Mouse (Mus musculus) embryonic facial prominence, embryonic 12.5 days (tissue): Measurements from ENCODE around the gene Zmym3. TPM values are rescaled to one million over a fixed set of nuclear protein-coding genes. Genes with fewer than 3 reads are reported as not detected.

Experiments used
- ATAC-seq: fragments of 200-750 bp; cut with Nextera tagmentation; 2 replicates; pipeline ENCODE4 v1.8.0; 2017; ENCODE audit not compliant: insufficient number of reproducible peaks, insufficient read depth, low FRiP score, low TSS enrichment
- H3K27ac ChIP-seq: fragments of 300-500 bp; sonication (generic); 2 replicates; pipeline ENCODE4 v1.5.1; 2016; ENCODE audit warnings: mild to moderate bottlenecking
- H3K27me3 ChIP-seq: fragments of 300-500 bp; sonication (generic); 2 replicates; pipeline ENCODE4 v1.6.1; 2016; ENCODE audit warnings: mild to moderate bottlenecking, moderate library complexity
- H3K36me3 ChIP-seq: fragments of 300-500 bp; sonication (generic); 2 replicates; pipeline ENCODE4 v1.6.1; 2016; ENCODE audit warnings: mild to moderate bottlenecking
- H3K4me1 ChIP-seq: fragments of 300-500 bp; sonication (generic); 2 replicates; pipeline ENCODE4 v1.6.1; 2016
- H3K4me2 ChIP-seq: fragments of 300-500 bp; sonication (generic); replicated peaks from 2 replicates; pipeline ENCODE4 v1.6.1; 2016; ENCODE audit warnings: mild to moderate bottlenecking, moderate library complexity
- H3K4me3 ChIP-seq: fragments of 300-500 bp; sonication (generic); 2 replicates; pipeline ENCODE4 v1.5.1; 2016; ENCODE audit warnings: mild to moderate bottlenecking
- H3K9ac ChIP-seq: fragments of 300-500 bp; sonication (generic); 2 replicates; pipeline ENCODE4 v1.6.1; 2016; ENCODE audit warnings: mild to moderate bottlenecking, moderate library complexity
- H3K9me3 ChIP-seq: fragments of 300-500 bp; sonication (generic); 2 replicates; pipeline ENCODE4 v1.6.1; 2016; ENCODE audit warnings: mild to moderate bottlenecking, moderate library complexity
- WGBS: fragments of 180-500 bp; shearing (Covaris S2); methylation state at CpG from one replicate; pipeline ENCODE4 v1.1.7; 2016; 5-methylcytosine and 5-hydroxymethylcytosine counted together
- polyA plus RNA-seq: library from polyadenylated mRNA; unstranded; fragments of >200 nt; fragmentation: Nextera tagmentation; extraction: Ambion mirVana; gene quantifications from 2 replicates; pipeline ENCODE4 v1.2.1, GENCODE M21; 2016

Zmym3 gene
- 40.9 and 46.0 TPM in 2 replicates for polyA plus RNA-seq

DNA sequence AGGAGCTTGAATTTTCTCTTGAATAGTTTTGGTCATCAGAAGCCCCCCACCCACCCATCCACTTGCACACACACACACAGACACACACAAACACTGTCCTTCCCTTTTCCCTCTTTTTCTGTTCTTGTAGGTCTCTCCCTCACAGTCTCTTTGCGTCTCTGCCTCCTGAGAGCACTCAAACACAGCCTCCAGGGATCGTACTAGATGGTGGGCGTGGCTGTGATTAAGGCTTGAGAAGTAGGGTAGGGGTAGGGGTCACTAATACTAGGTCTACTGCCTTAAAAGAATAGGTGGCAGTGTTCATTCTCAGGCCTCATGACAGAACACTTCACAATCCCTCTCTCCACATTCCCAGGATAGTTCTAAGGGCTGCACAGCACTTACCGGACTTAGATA lies at the start of gene Zmym3:
TSS of gene Zmym3 (minus strand) at position 150 of the 396 bp plus-strand sequence.
- H3K9me3 ChIP-seq, result no peaks in the 10 kb centered on the region
- WGBS, result 33% methylated on average over 4 of the region's 4 CpGs
- ATAC-seq, result no peak
- peak within 1 kb of the TSS; percentile 62 for H3K9ac ChIP-seq
- peaks cover 10% of the 10 kb centered on the region; the same call in 1 of the 2 replicates for H3K27me3 ChIP-seq
- peak within 1 kb of the TSS; percentile 76; the same call in 1 of the 2 replicates for H3K27ac ChIP-seq
- H3K4me3 ChIP-seq, result peak within 1 kb of the TSS; percentile 52
- H3K36me3 ChIP-seq, result 0 out of 2 replicates have a peak, but pooled peaks cover 1% of the 10 kb centered on the region
- H3K4me1 ChIP-seq, result 0 out of 2 replicates have a peak, but pooled peaks cover 11% of the 10 kb centered on the region
- peak within 1 kb of the TSS; percentile 63 for H3K4me2 ChIP-seq

DNA sequence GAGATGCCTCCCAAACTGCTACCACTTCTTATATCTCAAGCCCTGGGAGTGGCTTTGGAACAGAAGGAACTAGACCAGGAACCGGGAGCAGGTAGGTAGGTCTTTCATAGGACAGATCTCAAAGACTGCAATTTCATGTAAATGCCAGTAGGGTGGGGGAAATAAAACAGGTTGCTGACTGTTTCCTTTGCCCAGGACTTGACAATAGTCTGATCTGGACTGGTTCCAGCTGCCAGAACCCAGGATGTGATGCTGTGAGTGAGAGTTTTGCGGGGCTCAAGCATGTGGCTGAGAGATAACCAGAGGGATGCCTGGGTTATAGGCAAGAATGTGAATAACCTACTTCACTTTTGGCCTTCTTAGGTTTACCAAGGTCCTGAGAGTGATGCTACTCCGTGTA lies 30.9 kb upstream of the Zmym3 start:
- H3K4me1 ChIP-seq, result no peaks in the 10 kb centered on the region
- WGBS, result 87% methylated on average over 3 of the region's 3 CpGs
- no peak overlapping the region for H3K9ac ChIP-seq
- no peak overlapping the region for H3K4me2 ChIP-seq
- H3K27me3 ChIP-seq, result no peaks in the 10 kb centered on the region
- no peaks in the 10 kb centered on the region for H3K9me3 ChIP-seq
- H3K4me3 ChIP-seq, result no peak overlapping the region
- H3K27ac ChIP-seq, result no peak overlapping the region
- H3K36me3 ChIP-seq, result peaks cover 25% of the 10 kb centered on the region
- ATAC-seq, result no peak

- no peak overlapping the region for H3K4me2 ChIP-seq
- no peak overlapping the region for H3K27ac ChIP-seq
- no peak overlapping the region for H3K4me3 ChIP-seq
- no peaks in the 10 kb centered on the region for H3K27me3 ChIP-seq
- H3K4me1 ChIP-seq, result no peaks in the 10 kb centered on the region
- H3K9me3 ChIP-seq, result no peaks in the 10 kb centered on the region
- peaks cover 28% of the 10 kb centered on the region for H3K36me3 ChIP-seq
- 64% methylated on average over 1 of the region's 1 CpGs for WGBS
- no peak overlapping the region for H3K9ac ChIP-seq
- ATAC-seq, result no peak
Observed at GRCm38 (mm10) chrX:101451147-101451546, 30.5 kb upstream of the Zmym3 start.

DNA sequence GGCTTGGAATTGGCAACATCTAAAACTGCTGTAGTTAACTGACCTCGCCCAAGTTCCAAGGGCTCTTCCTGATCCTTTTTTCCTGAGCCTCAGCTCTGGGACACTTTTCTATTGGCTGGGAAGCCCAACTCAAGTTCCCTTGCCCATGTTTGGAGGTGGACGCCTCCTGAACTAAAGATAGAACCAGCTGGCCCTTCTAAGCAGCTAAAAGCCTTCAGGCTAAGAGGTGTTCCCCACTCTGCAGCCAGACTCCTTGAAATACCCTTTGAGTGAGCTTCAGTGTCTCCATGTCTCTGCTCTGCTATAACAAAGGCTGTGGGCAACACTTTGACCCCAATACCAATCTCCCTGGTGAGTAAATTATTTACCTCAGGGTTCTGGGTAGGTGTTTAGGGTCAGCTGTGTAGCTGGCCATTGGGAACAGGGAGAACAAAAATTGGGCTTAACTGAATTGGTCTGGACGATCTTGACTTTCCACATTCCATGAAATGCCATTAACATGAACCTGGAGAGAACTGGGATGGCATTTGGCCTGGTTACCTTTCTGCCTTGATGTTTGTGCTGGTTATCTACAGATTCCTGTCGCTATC lies 28.3 kb upstream of the Zmym3 start, which contains the start of gene Itgb1bp2:
TSS of gene Itgb1bp2 (plus strand) at position 203 of the 590 bp plus-strand sequence.
- H3K9ac ChIP-seq, result no peak within 1 kb of the TSS
- no peak for ATAC-seq
- no peaks in the 10 kb centered on the region for H3K27me3 ChIP-seq
- 67% methylated on average over 4 of the region's 4 CpGs for WGBS
- H3K4me2 ChIP-seq, result no peak within 1 kb of the TSS
- no peak within 1 kb of the TSS for H3K27ac ChIP-seq
- no peaks in the 10 kb centered on the region for H3K4me1 ChIP-seq
- no peak within 1 kb of the TSS for H3K4me3 ChIP-seq
- no peaks in the 10 kb centered on the region for H3K9me3 ChIP-seq
- H3K36me3 ChIP-seq, result peaks cover 46% of the 10 kb centered on the region

DNA sequence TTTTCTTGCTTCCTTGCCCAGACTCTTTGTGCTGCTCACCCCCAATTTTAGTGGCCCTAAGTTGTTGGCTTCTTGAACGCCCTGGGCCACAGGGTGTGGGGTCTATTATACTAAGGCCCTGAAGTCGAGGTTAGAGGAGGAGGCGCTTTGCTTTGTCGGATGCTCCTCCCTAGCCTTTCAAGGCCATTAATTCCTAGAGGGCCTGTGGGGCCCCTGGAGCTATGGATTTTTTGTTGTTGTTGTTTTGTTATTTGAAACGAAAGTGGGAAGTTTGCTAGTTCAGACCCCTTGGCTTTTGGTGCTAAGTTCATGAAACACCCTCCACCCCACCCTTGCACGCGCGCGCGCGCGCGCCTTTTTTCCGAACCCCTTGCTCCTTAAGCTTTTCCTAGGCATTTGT lies 9.3 kb upstream of the Zmym3 start:
- peak overlapping the region; percentile 84 for H3K9ac ChIP-seq
- H3K27ac ChIP-seq, result peak overlapping the region; percentile 96
- no peak for ATAC-seq
- peak overlapping the region; percentile 52 for H3K4me2 ChIP-seq
- H3K4me3 ChIP-seq, result peak overlapping the region; percentile 57
- WGBS, result 33% methylated on average over 14 of the region's 14 CpGs
- H3K9me3 ChIP-seq, result no peaks in the 10 kb centered on the region
- H3K27me3 ChIP-seq, result no peaks in the 10 kb centered on the region; the same call in 1 of the 2 replicates
- no peaks in the 10 kb centered on the region for H3K4me1 ChIP-seq
- 0 out of 2 replicates have a peak, but pooled peaks cover 10% of the 10 kb centered on the region for H3K36me3 ChIP-seq

DNA sequence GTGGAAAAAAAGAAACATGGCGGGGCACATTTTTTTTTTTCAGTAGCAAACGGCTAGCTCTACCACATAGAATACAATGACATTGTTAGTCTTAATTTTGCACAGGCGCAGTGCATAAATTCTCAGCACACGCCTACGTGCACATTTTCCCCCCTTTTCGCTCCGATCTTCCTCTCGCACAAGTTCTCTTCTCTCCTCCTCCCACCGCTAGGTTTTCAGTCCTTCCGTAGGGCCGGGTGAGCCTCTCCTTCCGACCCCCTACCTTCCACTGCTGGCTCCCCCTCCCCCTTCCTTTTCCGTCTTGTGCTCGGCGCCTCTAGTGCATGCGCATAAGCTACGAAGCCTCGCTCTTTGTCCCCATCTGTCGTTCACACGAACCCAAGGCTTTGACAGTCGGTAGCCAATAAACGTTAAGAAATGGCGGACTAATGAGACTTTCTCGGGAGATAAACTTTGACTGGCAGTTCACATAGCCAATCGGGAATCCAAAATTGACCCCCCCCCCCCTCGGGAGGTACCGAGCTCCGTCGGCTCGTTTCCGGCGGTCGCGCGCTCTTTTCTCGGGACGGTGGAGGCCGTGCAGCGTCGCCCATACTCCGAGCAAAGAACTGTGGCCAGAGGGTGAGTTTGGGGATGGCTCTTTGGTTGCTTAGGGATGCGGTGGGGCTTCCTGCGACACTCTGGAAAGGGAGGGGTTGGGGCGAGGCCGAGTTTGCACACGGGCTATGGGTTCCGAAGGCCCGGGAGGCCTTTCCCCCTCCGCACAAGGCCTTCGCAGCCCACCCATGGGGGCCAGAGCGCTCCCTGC lies 8.7 kb upstream of the Zmym3 start, which contains the start of gene Nono:
TSS of gene Nono (plus strand) at position 177 of the 808 bp plus-strand sequence.
- 0 out of 2 replicates have a peak, but pooled peaks cover 10% of the 10 kb centered on the region for H3K36me3 ChIP-seq
- H3K4me2 ChIP-seq, result peak within 1 kb of the TSS; percentile 52
- peak within 1 kb of the TSS; percentile 57 for H3K4me3 ChIP-seq
- H3K4me1 ChIP-seq, result no peaks in the 10 kb centered on the region
- WGBS, result 12% methylated on average over 46 of the region's 51 CpGs
- no peaks in the 10 kb centered on the region for H3K9me3 ChIP-seq
- H3K9ac ChIP-seq, result peak within 1 kb of the TSS; percentile 84
- no peaks in the 10 kb centered on the region; the same call in 1 of the 2 replicates for H3K27me3 ChIP-seq
- peak; percentile 95 for ATAC-seq
- H3K27ac ChIP-seq, result peak within 1 kb of the TSS; percentile 96

GRCm38 (mm10) chrX:101428785-101429141 lies 8.1 kb upstream of the Zmym3 start:
- Histone ChIP-seq H3K9ac (no peak overlapping the region), H3K27me3 (no peaks in the 10 kb centered on the region; the same call in 1 of the 2 replicates), H3K4me2 (peak overlapping the region; percentile 38), H3K4me3 (peak overlapping the region; percentile 57), H3K27ac (peak overlapping the region; percentile 79), H3K4me1 (no peaks in the 10 kb centered on the region), H3K9me3 (no peaks in the 10 kb centered on the region), H3K36me3 (0 out of 2 replicates have a peak, but pooled peaks cover 10% of the 10 kb centered on the region)
- 27% methylated on average over 7 of the region's 7 CpGs for WGBS
- no peak for ATAC-seq

DNA sequence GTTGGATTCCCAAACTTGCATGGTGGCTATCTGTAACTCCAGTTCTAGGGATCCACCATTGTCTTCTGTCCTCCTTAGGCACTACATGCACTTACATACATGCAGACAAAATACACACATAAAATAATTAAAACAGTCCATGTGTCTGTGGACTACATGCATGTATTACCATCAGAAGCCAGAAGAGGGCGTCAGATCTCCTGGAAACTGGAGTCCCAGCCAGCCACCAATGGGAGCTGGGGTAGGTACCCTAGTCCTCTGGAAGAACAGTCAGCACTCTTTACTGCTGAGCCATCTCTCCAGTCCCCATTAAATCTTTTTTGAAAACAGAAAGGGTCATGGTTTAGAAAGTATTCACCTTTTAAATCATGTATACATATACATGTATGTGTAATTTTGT lies 7.1 kb upstream of the Zmym3 start:
- H3K27me3 ChIP-seq, result no peaks in the 10 kb centered on the region; the same call in 1 of the 2 replicates
- 0 out of 2 replicates have a peak, but pooled peaks cover 8% of the 10 kb centered on the region for H3K36me3 ChIP-seq
- H3K4me3 ChIP-seq, result no peak overlapping the region
- no peaks in the 10 kb centered on the region for H3K9me3 ChIP-seq
- ATAC-seq, result no peak
- no peak overlapping the region for H3K4me2 ChIP-seq
- H3K9ac ChIP-seq, result no peak overlapping the region
- WGBS, result 0% methylated on average over 1 of the region's 1 CpGs
- no peaks in the 10 kb centered on the region for H3K4me1 ChIP-seq
- no peak overlapping the region for H3K27ac ChIP-seq

DNA sequence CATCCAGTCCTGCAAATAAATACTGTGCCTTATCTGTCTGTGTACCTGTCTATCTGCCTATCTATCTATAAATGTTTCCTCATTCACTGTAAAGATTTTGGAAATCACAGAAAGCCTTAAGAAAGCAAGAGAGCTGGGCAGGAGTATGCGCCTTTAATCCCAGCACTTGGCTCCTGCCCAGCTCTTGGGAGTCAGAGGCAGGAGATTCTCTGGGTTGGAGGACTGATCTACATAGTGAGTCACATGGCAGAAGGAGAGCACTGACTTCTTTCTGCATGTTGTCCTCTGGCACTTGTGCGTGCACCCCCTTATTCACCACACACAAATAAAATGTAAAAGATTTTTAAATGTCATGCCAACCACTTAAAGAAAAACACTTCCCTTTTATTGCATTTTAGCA lies 2.8 kb upstream of the Zmym3 start:
- peaks cover 4% of the 10 kb centered on the region; the same call in 1 of the 2 replicates for H3K27me3 ChIP-seq

DNA sequence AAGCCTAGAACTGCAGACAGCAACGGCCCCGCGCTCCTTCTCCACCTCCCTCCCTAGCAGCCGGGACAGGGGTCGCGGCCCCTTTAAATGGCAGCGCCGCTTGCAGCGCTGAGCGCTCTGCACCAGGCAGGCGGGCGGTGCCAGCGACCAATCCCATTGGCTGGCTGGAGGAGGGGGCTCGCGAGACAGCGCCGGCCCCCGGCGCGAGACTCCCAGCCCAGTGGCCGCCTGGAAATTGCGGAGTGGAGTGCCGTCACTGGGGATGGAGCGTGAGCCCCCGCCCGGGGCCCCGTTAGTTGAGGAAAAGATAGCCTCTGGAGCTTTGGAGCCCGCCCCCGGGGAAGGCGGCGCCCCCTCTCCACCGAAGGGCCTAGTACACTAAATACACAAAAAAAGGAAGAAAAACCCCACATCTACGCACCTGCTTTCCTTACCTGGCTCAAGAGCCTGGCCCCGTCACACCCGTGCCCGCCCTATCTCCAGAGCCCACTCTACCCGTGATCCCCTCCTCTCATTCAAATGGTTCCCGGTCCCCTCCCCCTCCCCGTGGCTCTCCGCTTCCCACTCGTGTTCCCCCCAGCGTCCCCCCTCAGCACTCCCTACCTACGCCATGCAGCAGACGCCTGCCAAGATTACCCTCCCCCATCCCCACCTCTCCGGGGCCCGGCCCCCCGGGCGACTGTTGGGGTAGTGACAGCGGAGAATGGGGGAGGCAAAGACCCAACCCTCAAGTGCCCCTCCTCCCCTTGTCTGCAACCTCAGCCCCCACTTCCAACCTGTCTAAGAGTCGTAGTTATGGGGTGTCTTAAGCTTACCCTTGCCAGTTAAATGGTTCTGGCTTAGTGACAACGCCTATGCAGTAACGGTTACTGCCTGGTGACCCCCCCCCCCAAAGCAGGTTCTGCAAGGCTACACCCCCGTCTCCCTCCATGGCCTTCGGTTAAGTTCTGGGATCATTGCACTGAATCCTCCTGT lies 637 bp downstream of the Zmym3 start:
- peak; percentile 92 for ATAC-seq
- 15% methylated on average over 54 of the region's 54 CpGs for WGBS
- Histone ChIP-seq H3K4me1 (0 out of 2 replicates have a peak, but pooled peaks cover 11% of the 10 kb centered on the region), H3K9me3 (no peaks in the 10 kb centered on the region), H3K27ac (peak overlapping the region; percentile 76), H3K9ac (peak overlapping the region; percentile 62), H3K36me3 (0 out of 2 replicates have a peak, but pooled peaks cover 8% of the 10 kb centered on the region), H3K4me3 (peak overlapping the region; percentile 52), H3K4me2 (peak overlapping the region; percentile 63), H3K27me3 (peaks cover 11% of the 10 kb centered on the region; the same call in 1 of the 2 replicates)

More for the DNA sequence above, 2.8 kb upstream of the Zmym3 start:
- Histone ChIP-seq H3K27ac (no peak overlapping the region), H3K36me3 (no peaks in the 10 kb centered on the region), H3K4me3 (no peak overlapping the region), H3K4me1 (0 out of 2 replicates have a peak, but pooled peaks cover 4% of the 10 kb centered on the region), H3K9ac (no peak overlapping the region), H3K4me2 (no peak overlapping the region), H3K9me3 (no peaks in the 10 kb centered on the region)
- no peak for ATAC-seq
- 83% methylated on average over 2 of the region's 2 CpGs for WGBS
